In the genomic region with DNA sequence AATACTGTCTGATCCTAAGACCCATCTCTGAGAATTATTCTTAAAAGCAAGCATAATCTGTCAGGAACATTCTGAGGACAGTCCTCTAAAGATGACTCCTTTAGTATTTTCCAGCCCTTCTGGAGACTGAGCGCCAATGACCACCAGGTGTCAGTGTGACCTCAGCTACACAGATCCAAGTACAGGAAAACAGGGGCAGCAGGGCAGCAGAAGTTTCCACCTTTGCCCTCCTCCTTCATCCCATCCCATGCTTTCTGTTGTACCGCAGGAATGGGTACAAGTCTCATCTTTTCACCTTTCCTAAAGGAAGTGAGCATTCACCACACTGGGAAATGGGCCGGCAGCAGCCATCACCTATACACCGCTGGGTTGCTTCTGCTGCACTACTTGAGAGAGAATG, we compare ENCODE assay signal across 10 mouse cellular contexts. TPM values are rescaled to one million over a fixed set of nuclear protein-coding genes. Genes with fewer than 3 reads are reported as not detected.
A peak's percentile ranks its signal among the peaks of the same experiment; 100 is the strongest.
DNase-seq lines count a peak whose midpoint lies in the region; ATAC-seq and TF ChIP-seq lines count a peak whose summit lies in the region.
"Had no signal": no experiment of that assay in that cellular context is flagged by ENCODE, and none has a peak within 500 bp of the region (broad histone marks: within the 10 kb centered on the region; RNA-seq: fewer than 3 reads in every experiment).

No protein-coding gene starts in this region.

- TF ChIP-seq CTCF in kidney, adult 2 months (conservative IDR thresholded peaks at IDR 0.05; ENCODE audit: insufficient read depth, insufficient read length, low read depth, low read length): peak; percentile 95
- TF ChIP-seq CTCF in bone marrow, adult 2 months (IDR thresholded peaks at IDR 0.05; ENCODE audit: control insufficient read depth, insufficient read depth, low read length): peak; percentile 87
- peak; percentile 92 for TF ChIP-seq CTCF in hindbrain, postnatal 0 days (IDR thresholded peaks at IDR 0.05; ENCODE audit: low read depth)

- H3K9me3 ChIP-seq in kidney, embryonic 14.5 days (ENCODE audit: control insufficient read depth, low read length): no peaks in the 10 kb centered on the region
- no peaks in the 10 kb centered on the region for H3K9me3 ChIP-seq in hindbrain, postnatal 0 days (ENCODE audit: low read length)
- H3K9me3 ChIP-seq in limb, embryonic 15.5 days: no peaks in the 10 kb centered on the region
- H3K9me3 ChIP-seq in stomach, embryonic 16.5 days (replicated peaks; ENCODE audit: control insufficient read depth, low read length): no peaks in the 10 kb centered on the region
- H3K9me3 ChIP-seq: embryonic facial prominence, embryonic 13.5 days had no signal

- no peaks in the 10 kb centered on the region for H3K4me1 ChIP-seq in kidney, adult 2 months (ENCODE audit: control insufficient read depth, insufficient read depth, low read length)
- no peaks in the 10 kb centered on the region for H3K4me1 ChIP-seq in kidney, embryonic 14.5 days (ENCODE audit: control insufficient read depth, insufficient read depth, low read length)
- no peaks in the 10 kb centered on the region for H3K4me1 ChIP-seq in bone marrow, adult 2 months (ENCODE audit: control insufficient read depth, insufficient read depth, low read length)
- no peaks in the 10 kb centered on the region for H3K4me1 ChIP-seq in hindbrain, postnatal 0 days (ENCODE audit: insufficient read depth, low read length)
- no peaks in the 10 kb centered on the region for H3K4me1 ChIP-seq in limb, embryonic 15.5 days
- no peaks in the 10 kb centered on the region for H3K4me1 ChIP-seq in stomach, embryonic 16.5 days (ENCODE audit: control insufficient read depth, insufficient read depth, low read length)
- H3K4me1 ChIP-seq: embryonic facial prominence, embryonic 13.5 days had no signal

- no peaks in the 10 kb centered on the region; the same call in 1 of the 2 replicates for H3K36me3 ChIP-seq in kidney, adult 2 months (ENCODE audit: control insufficient read depth, insufficient read depth, low read length)
- H3K36me3 ChIP-seq in kidney, embryonic 14.5 days (ENCODE audit: control insufficient read depth, insufficient read depth, low read length): peaks cover 19% of the 10 kb centered on the region; the same call in 1 of the 2 replicates
- H3K36me3 ChIP-seq in hindbrain, postnatal 0 days (ENCODE audit: insufficient read depth, low read length): no peaks in the 10 kb centered on the region
- H3K36me3 ChIP-seq in limb, embryonic 15.5 days: peaks cover 43% of the 10 kb centered on the region
- H3K36me3 ChIP-seq in stomach, embryonic 16.5 days (ENCODE audit: control insufficient read depth, insufficient read depth, low read length): no peaks in the 10 kb centered on the region

- no peak overlapping the region for H3K27ac ChIP-seq in kidney, adult 2 months (ENCODE audit: insufficient read depth, low read depth, low read length)
- H3K27ac ChIP-seq in kidney, embryonic 14.5 days (ENCODE audit: low read depth, low read length): no peak overlapping the region
- no peak overlapping the region for H3K27ac ChIP-seq in bone marrow, adult 2 months (ENCODE audit: control insufficient read depth, insufficient read depth, low read depth, low read length, poor library complexity)
- no peak overlapping the region for H3K27ac ChIP-seq in hindbrain, postnatal 0 days
- H3K27ac ChIP-seq in limb, embryonic 15.5 days: no peak overlapping the region
- H3K27ac ChIP-seq in stomach, embryonic 16.5 days (ENCODE audit: low read length): no peak overlapping the region
- H3K27ac ChIP-seq: embryonic facial prominence, embryonic 13.5 days had no signal

- no peak overlapping the region for H3K4me2 ChIP-seq in kidney, embryonic 14.5 days (replicated peaks; ENCODE audit: low read depth, low read length)
- no peak overlapping the region for H3K4me2 ChIP-seq in hindbrain, postnatal 0 days (ENCODE audit: low read depth, low read length)
- no peak overlapping the region for H3K4me2 ChIP-seq in limb, embryonic 15.5 days
- no peak overlapping the region for H3K4me2 ChIP-seq in stomach, embryonic 16.5 days (ENCODE audit: low read depth, low read length)
- H3K4me2 ChIP-seq: embryonic facial prominence, embryonic 13.5 days had no signal

- H3K9ac ChIP-seq in kidney, embryonic 14.5 days (ENCODE audit: low read depth, low read length): no peak overlapping the region
- H3K9ac ChIP-seq in hindbrain, postnatal 0 days (replicated peaks; ENCODE audit: low read length): no peak overlapping the region
- no peak overlapping the region for H3K9ac ChIP-seq in limb, embryonic 15.5 days
- no peak overlapping the region for H3K9ac ChIP-seq in stomach, embryonic 16.5 days (ENCODE audit: low read length)
- H3K9ac ChIP-seq: embryonic facial prominence, embryonic 13.5 days had no signal

- no peak for TF ChIP-seq POLR2A in kidney, adult 2 months (IDR thresholded peaks at IDR 0.05; ENCODE audit: low read depth, low read length)
- no peak for TF ChIP-seq POLR2A in bone marrow, adult 2 months (IDR thresholded peaks at IDR 0.05; ENCODE audit: borderline replicate concordance, control insufficient read depth, low read depth, low read length)

- DNase-seq in kidney, adult 2 months: peak; percentile 75
- peak; percentile 79 for DNase-seq in hindbrain, postnatal 0 days (ENCODE audit: low spot score)
- DNase-seq in natural killer cell, adult 2 months (ENCODE audit: low spot score in 2 of 2): peak; percentile 20 to 54

- H3K4me3 ChIP-seq in kidney, adult 2 months (ENCODE audit: insufficient read depth, low read depth, low read length): no peak overlapping the region
- no peak overlapping the region for H3K4me3 ChIP-seq in kidney, embryonic 14.5 days (ENCODE audit: low read length)
- H3K4me3 ChIP-seq in bone marrow, adult 2 months (replicated peaks; ENCODE audit: control insufficient read depth, low read depth, low read length): no peak overlapping the region
- no peak overlapping the region for H3K4me3 ChIP-seq in hindbrain, postnatal 0 days (ENCODE audit: low read length)
- no peak overlapping the region for H3K4me3 ChIP-seq in limb, embryonic 15.5 days
- no peak overlapping the region for H3K4me3 ChIP-seq in stomach, embryonic 16.5 days (replicated peaks; ENCODE audit: low read length)
- H3K4me3 ChIP-seq: embryonic facial prominence, embryonic 13.5 days; myocyte had no signal

- H3K27me3 ChIP-seq in kidney, adult 2 months (replicated peaks; ENCODE audit: control insufficient read depth, insufficient read depth, low read length): no peaks in the 10 kb centered on the region
- no peaks in the 10 kb centered on the region for H3K27me3 ChIP-seq in kidney, embryonic 14.5 days (ENCODE audit: control insufficient read depth, insufficient read depth, low read length)
- H3K27me3 ChIP-seq in hindbrain, postnatal 0 days (ENCODE audit: insufficient read depth, low read length): no peaks in the 10 kb centered on the region
- H3K27me3 ChIP-seq in limb, embryonic 15.5 days: no peaks in the 10 kb centered on the region
- H3K27me3 ChIP-seq in stomach, embryonic 16.5 days (ENCODE audit: control insufficient read depth, insufficient read depth, low read length): no peaks in the 10 kb centered on the region
- H3K27me3 ChIP-seq: embryonic facial prominence, embryonic 13.5 days had no signal

- WGBS in kidney, adult 2 months: 56% methylated on average over 4 of the region's 4 CpGs
- 59% methylated on average over 4 of the region's 4 CpGs for WGBS in kidney, embryonic 14.5 days
- WGBS in bone marrow, adult 2 months: 77% methylated on average over 4 of the region's 4 CpGs
- 65% methylated on average over 4 of the region's 4 CpGs for WGBS in hindbrain, postnatal 0 days
- WGBS in limb, embryonic 15.5 days: 64% methylated on average over 4 of the region's 4 CpGs
- 62% methylated on average over 4 of the region's 4 CpGs for WGBS in stomach, embryonic 16.5 days

- no peak for ATAC-seq in kidney, embryonic 14.5 days (ENCODE audit: low FRiP score, low TSS enrichment)
- 0 out of 2 replicates have a peak, but pooled peaks have one; percentile 49 for ATAC-seq in erythroblast, adult 5-6 weeks (replicated peaks; ENCODE audit: low FRiP score, poor library complexity, severe bottlenecking)
- peak; percentile 56; the same call in 1 of the 2 replicates for ATAC-seq in hindbrain, postnatal 0 days
- ATAC-seq in limb, embryonic 15.5 days (ENCODE audit: insufficient number of reproducible peaks, low FRiP score, low TSS enrichment, low read depth): 0 out of 2 replicates have a peak, but pooled peaks have one; percentile 35
- ATAC-seq in stomach, embryonic 16.5 days (ENCODE audit: insufficient read depth, low FRiP score): peak; percentile 44; the same call in 1 of the 2 replicates

RNA-seq across cellular contexts. Expression of gene Cyp2d26, which starts 20.7 kb away (rescaled TPM):
- 780 and 833 TPM in 2 replicates for polyA plus RNA-seq in kidney, adult 2 months (2012; rRNA removed)
- 1.9 and 4.7 TPM in 2 replicates for polyA plus RNA-seq in kidney, embryonic 14.5 days (2014; fragmentation: Nextera tagmentation; extraction: Ambion mirVana)
- 0.86 and 3.2 TPM in 2 replicates for polyA plus RNA-seq in bone marrow, adult 2 months (2011; ENCODE audit: insufficient read depth, insufficient read length, low replicate concordance, missing spikeins)
- not detected in 2 replicates for total RNA-seq in erythroblast, adult 5-6 weeks (2015; ENCODE audit: low replicate concordance)
- not detected in 2 replicates for total RNA-seq in erythroblast, adult 5-6 weeks (2017; ENCODE audit: low replicate concordance)
- not detected in 2 replicates for total RNA-seq in hindbrain, postnatal 0 days (2014; rRNA removed)
- not detected in 2 replicates for polyA plus RNA-seq in hindbrain, postnatal 0 days (2015; fragmentation: Nextera tagmentation; extraction: Ambion mirVana)
- polyA plus RNA-seq in limb, embryonic 15.5 days (2015; fragmentation: Nextera tagmentation; extraction: Ambion mirVana): 0.31 TPM in 1 of 2 replicates, not detected in the other
- 24.4 and 34.2 TPM in 2 replicates for polyA plus RNA-seq in stomach, embryonic 16.5 days (2015; fragmentation: Nextera tagmentation; extraction: Ambion mirVana)
- polyA plus RNA-seq: embryonic facial prominence, embryonic 13.5 days; myocyte had no signal

RNA-seq across cellular contexts. Expression of gene Cyp2d40, which starts 50.8 kb away (rescaled TPM):
- polyA plus RNA-seq in kidney, adult 2 months (2012; rRNA removed): 0.06 and 0.23 TPM in 2 replicates
- polyA plus RNA-seq in kidney, embryonic 14.5 days (2014; fragmentation: Nextera tagmentation; extraction: Ambion mirVana): not detected in 2 replicates
- not detected in 2 replicates for polyA plus RNA-seq in bone marrow, adult 2 months (2011; ENCODE audit: insufficient read depth, insufficient read length, low replicate concordance, missing spikeins)
- total RNA-seq in erythroblast, adult 5-6 weeks (2015; ENCODE audit: low replicate concordance): not detected in 2 replicates
- total RNA-seq in erythroblast, adult 5-6 weeks (2017; ENCODE audit: low replicate concordance): not detected in 2 replicates
- total RNA-seq in hindbrain, postnatal 0 days (2014; rRNA removed): not detected in 2 replicates
- polyA plus RNA-seq in hindbrain, postnatal 0 days (2015; fragmentation: Nextera tagmentation; extraction: Ambion mirVana): not detected in 2 replicates
- not detected in 2 replicates for polyA plus RNA-seq in limb, embryonic 15.5 days (2015; fragmentation: Nextera tagmentation; extraction: Ambion mirVana)
- polyA plus RNA-seq in stomach, embryonic 16.5 days (2015; fragmentation: Nextera tagmentation; extraction: Ambion mirVana): not detected in 2 replicates
- polyA plus RNA-seq: embryonic facial prominence, embryonic 13.5 days; myocyte had no signal

Comparison
In these comparisons a context has a peak if more than half of its experiments do, and no peak if none do; other contexts are left out.
1. RNA of gene Cyp2d26, which starts 20.7 kb away (polyA plus RNA-seq): 780 to 833 TPM in kidney, adult 2 months; 24.4 to 34.2 TPM in stomach, embryonic 16.5 days, 1.9 to 4.7 TPM in kidney, embryonic 14.5 days, 0.86 to 3.2 TPM in bone marrow, adult 2 months, 0.31 TPM in limb, embryonic 15.5 days and not detected in hindbrain, postnatal 0 days; every median in the first group is over 10 times any median in the second.
2. Peak in every context shown above with its lines, with median percentiles within 50 percentile points of each other: DNase-seq and CTCF ChIP-seq.